Mouse (Mus musculus) intestine, embryonic 15.5 days (tissue): ENCODE measurements around the gene Sytl3. TPM values are rescaled to one million over a fixed set of nuclear protein-coding genes. Genes with fewer than 3 reads are reported as not detected.
"Not testable (repeated sequence)": the region's sequence is repeated elsewhere in the genome, so short reads cannot be mapped to it uniquely, and the experiment has no call there.

Experiments used
- ATAC-seq: fragments of 200-750 bp; cut with Nextera tagmentation; 2 replicates; pipeline ENCODE4 v1.8.0; 2017; ENCODE audit warnings: moderate TSS enrichment, moderate library complexity
- H3K27ac ChIP-seq: fragments of 300-500 bp; sonication (generic); 2 replicates; pipeline ENCODE4 v1.5.1; 2015; ENCODE audit warnings: mild to moderate bottlenecking, inconsistent platforms
- H3K27me3 ChIP-seq: fragments of 300-500 bp; sonication (generic); replicated peaks from 2 replicates; pipeline ENCODE4 v1.6.1; 2015; ENCODE audit warnings: inconsistent platforms
- H3K36me3 ChIP-seq: fragments of 300-500 bp; sonication (generic); 2 replicates; pipeline ENCODE4 v1.6.1; 2015; ENCODE audit warnings: inconsistent platforms
- H3K4me1 ChIP-seq: fragments of 300-500 bp; sonication (generic); replicated peaks from 2 replicates; pipeline ENCODE4 v1.6.1; 2015; ENCODE audit warnings: inconsistent platforms
- H3K4me2 ChIP-seq: fragments of 300-500 bp; sonication (generic); replicated peaks from 2 replicates; pipeline ENCODE4 v1.6.1; 2015; ENCODE audit warnings: mild to moderate bottlenecking, inconsistent platforms
- H3K4me3 ChIP-seq: fragments of 300-500 bp; sonication (generic); replicated peaks from 2 replicates; pipeline ENCODE4 v1.5.1; 2015; ENCODE audit warnings: inconsistent platforms
- H3K9ac ChIP-seq: fragments of 300-500 bp; sonication (generic); 2 replicates; pipeline ENCODE4 v1.6.1; 2015; ENCODE audit warnings: inconsistent platforms
- H3K9me3 ChIP-seq: fragments of 300-500 bp; sonication (generic); 2 replicates; pipeline ENCODE4 v1.6.1; 2016; ENCODE audit warnings: inconsistent platforms
- WGBS: fragments of 180-500 bp; shearing (Covaris S2); methylation state at CpG from one replicate; pipeline ENCODE4 v1.1.7; 2015; 5-methylcytosine and 5-hydroxymethylcytosine counted together
- polyA plus RNA-seq: library from polyadenylated mRNA; unstranded; fragments of >200 nt; fragmentation: Nextera tagmentation; extraction: Ambion mirVana; gene quantifications from 2 replicates; pipeline ENCODE4 v1.2.1, GENCODE M21; 2015

The Sytl3 gene
- polyA plus RNA-seq, 1 experiment from 2014 or later = 1.9 TPM

DNA sequence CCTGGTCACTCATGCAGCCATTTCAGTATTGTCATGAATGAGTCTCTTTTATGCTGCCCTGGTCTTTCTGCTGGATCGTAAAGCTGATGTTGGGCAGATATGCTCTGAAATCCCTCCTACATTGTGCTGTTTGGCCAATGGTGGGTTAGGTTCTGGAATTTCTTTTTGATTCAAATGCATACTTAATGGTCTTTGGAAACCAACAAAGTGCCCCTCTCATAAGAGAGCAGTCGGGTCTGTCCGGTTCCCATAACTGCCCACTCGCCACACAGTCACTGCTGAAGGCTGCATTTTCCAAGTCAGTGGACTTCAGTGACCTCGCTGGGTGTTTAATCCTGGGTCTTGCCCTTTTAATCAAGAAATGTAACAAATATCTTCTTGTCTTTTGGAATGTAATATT is 24.8 kb downstream of the Sytl3 start:
- 83% methylated on average over 1 of the region's 5 CpGs for WGBS
- not testable (repeated sequence) for H3K36me3 ChIP-seq, H3K9ac ChIP-seq, H3K4me1 ChIP-seq, H3K4me3 ChIP-seq, ATAC-seq, H3K4me2 ChIP-seq, H3K9me3 ChIP-seq, H3K27me3 ChIP-seq, H3K27ac ChIP-seq

DNA sequence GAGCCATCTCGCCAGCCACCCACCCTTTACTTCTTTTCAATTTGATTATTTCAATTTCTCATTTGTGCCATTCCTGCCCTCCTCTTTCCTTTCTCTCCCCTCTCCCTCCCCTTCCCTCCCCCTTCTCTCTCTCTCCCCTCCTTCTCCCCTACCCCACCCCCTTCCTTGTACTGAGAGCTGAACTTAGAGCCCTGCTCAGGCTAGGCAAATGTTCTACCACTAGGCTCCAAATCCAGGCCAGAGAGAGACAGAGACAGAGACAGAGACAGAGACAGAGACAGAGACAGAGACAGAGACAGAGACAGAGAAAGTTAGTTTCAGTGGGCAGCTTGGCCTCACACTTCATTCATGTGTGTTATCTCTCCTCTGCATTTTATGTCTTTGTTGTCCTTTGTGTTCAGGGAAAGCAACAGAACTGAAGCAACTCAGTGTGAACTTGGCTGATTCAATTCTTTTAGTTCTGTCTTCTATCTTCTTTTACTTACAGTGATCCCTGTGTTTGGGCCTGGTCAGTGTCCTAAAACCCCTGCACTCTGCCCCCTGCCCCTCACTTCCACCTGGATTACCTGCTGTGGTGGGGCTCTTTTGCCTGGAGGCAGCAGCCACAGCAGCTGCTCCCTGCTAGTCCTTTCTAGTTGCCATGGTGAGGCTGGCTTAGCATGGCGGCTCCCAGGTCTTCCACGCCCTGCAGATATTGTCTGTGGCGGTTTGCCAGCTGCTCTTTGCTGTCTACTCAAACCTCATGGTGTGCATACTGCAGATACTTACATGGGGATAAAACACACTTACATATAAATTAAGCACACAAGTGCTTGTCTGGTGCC is 25.8 kb downstream of the Sytl3 start:
- not testable (repeated sequence) for H3K4me2 ChIP-seq, H3K36me3 ChIP-seq, H3K4me3 ChIP-seq, H3K27me3 ChIP-seq, H3K9ac ChIP-seq, H3K27ac ChIP-seq, H3K4me1 ChIP-seq, H3K9me3 ChIP-seq
- peak; percentile 84 for ATAC-seq
- 0% methylated on average over 1 of the region's 4 CpGs for whole genome bisulfite sequencing

DNA sequence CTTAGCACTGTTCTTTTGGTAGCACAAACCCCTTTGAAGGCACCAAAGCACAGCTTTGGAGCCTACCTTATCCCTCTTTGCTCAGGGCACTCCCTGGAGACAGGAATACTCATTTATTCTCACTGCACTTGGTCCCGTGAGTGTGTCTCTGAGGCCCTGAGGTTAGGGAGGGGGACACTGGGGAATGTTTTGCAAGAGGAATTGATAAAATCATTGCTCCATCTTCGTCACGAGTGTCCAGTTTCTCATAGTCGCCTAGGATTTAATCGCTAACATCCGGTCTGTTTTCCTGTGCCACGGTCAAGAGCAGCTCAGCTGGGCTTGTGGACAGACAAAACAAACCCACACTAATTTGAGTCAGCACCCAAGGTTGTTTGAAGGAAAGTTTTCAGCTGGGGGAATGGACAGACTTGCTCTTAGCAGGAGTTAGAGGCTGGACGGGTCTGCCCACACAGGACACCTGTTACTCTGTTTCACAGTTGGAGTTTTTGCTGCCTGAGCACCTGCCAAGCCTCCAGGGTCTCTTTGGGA is 26.5 kb downstream of the Sytl3 start:
- H3K9me3 ChIP-seq, H3K36me3 ChIP-seq, H3K9ac ChIP-seq, H3K4me1 ChIP-seq, ATAC-seq, H3K27me3 ChIP-seq, H3K4me3 ChIP-seq, H3K27ac ChIP-seq, H3K4me2 ChIP-seq: not testable (repeated sequence)
- WGBS = 65% methylated on average over 5 of the region's 8 CpGs

DNA sequence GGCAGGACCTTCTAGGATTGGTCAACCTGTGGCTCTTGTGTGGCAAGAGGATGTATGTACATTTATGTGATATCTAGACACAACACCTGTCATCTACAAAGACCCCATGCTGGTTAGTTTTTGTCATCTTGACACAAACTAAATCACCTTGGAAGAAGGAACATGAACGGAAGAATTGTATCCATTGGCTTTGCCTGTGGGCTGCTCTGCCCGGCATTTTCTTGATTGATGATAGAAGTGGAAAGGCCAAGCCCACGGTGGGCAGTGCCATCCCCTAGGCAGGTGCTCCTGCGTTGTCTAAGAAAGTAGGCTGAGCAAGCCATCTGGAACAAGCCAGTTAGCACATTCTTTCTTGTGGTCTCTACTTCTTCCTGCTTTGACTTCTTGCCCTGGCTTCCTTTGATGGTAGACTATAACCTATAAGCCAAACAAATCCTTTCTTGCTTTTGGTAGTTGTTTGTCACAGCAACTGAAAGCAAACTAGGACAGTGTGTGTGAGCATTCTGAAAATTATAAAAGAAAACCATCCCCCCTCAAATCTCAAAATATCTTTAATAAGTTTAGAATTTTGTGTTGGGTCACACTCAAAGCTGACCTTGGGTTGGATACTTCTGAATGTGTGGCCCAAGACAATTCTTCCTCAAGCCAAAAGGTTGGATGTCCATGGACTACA is 27.5 kb downstream of the Sytl3 start:
- not testable (repeated sequence) for ATAC-seq, H3K36me3 ChIP-seq, H3K9me3 ChIP-seq, H3K4me3 ChIP-seq, H3K4me1 ChIP-seq, H3K4me2 ChIP-seq, H3K27me3 ChIP-seq, H3K9ac ChIP-seq, H3K27ac ChIP-seq
- 94% methylated on average over 3 of the region's 4 CpGs for WGBS

DNA sequence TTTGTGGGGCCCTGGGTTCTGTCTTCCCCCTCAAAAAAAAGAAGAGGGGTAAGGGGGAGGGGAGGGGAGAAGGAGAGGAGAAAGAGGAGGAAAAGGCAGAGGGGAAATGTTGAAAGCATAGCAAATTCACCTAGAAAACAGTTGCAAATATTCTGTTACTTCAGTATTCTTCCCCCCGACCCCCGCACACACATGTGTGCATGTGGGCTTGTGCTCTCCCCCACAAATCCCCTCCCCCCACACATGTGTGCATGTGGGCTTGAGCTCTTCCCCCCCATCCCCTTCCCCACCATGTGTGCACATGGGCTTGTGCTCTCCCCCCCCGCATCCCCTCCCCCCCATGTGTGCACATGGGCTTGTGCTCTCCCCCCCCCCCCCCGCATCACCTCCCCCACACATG is 30.5 kb downstream of the Sytl3 start:
- ATAC-seq, H3K9ac ChIP-seq, H3K9me3 ChIP-seq, H3K27ac ChIP-seq, H3K4me1 ChIP-seq, H3K4me3 ChIP-seq, H3K4me2 ChIP-seq, H3K27me3 ChIP-seq, H3K36me3 ChIP-seq: not testable (repeated sequence)
- 85% methylated on average over 3 of the region's 4 CpGs for WGBS

DNA sequence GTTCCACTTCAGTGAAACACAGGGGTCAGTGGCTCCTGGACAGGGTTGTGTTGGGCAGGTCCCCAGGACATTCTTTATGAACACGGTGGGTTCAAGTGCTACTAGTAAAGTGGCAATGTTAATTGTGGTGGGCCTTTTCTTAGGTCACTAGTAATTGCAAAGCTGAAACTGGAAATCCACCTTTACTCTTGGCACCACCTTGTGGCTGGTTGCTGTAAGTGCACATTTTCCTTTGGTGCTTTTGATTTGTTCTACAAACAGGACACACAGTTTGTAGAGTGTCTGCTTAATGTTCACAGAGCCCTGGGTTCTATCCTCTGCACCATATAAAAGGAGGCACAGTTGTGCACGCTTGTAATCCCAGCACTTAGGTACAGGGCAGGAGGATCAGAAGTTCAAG is 32.7 kb downstream of the Sytl3 start:
- H3K4me2 ChIP-seq, H3K9ac ChIP-seq, H3K36me3 ChIP-seq, H3K27me3 ChIP-seq, H3K4me3 ChIP-seq, H3K9me3 ChIP-seq, H3K27ac ChIP-seq, H3K4me1 ChIP-seq, ATAC-seq: not testable (repeated sequence)
- WGBS = 7% methylated on average over 2 of the region's 2 CpGs

DNA sequence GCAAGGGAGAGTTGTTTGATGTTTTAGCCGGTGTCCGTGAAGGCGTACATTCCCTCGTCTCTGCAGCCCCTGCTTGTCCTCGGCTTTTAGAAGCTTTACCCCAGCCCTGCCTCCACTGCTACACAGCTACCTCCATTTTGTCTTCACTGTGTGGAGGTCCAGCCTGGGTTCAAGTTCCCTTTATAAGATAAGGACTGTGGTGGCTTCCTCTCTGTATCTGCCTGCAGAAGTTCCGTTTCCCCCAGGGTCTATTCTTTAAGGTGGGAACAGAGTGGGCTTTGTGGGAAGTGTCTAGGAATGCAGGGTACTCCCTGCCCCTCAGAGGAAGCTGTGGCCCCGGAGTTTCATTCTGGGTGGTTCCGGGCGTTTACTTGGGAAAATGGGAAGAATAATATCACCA is 36.8 kb downstream of the Sytl3 start:
- not testable (repeated sequence) for H3K4me2 ChIP-seq, H3K4me1 ChIP-seq, H3K9ac ChIP-seq, H3K27ac ChIP-seq, H3K27me3 ChIP-seq, ATAC-seq, H3K9me3 ChIP-seq, H3K4me3 ChIP-seq, H3K36me3 ChIP-seq
- 82% methylated on average over 9 of the region's 9 CpGs for WGBS

DNA sequence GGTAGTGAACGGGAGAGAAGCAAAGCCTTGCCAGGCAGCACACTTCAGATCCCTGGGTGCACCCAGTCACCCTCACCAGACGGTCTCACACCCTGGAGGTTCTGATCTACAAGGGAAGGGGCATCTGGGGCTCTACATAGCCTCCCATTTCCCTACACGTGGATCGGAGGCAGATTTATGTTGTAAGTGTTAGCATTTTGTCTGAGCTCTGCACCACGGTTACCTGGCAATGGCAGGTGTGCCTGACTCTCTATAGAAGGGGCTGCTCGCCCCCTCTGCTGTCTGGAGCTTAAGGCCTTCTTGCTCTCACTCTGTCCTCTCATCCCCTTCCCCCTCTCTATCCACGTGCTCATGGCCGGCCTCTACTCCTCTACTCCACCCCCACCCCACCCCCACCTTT is 37.6 kb downstream of the Sytl3 start:
- not testable (repeated sequence) for H3K4me2 ChIP-seq, H3K4me3 ChIP-seq, H3K36me3 ChIP-seq, H3K4me1 ChIP-seq, H3K9ac ChIP-seq, H3K9me3 ChIP-seq, H3K27me3 ChIP-seq, H3K27ac ChIP-seq
- 57% methylated on average over 8 of the region's 8 CpGs for WGBS
- ATAC-seq = 0 out of 2 replicates have a peak, but pooled peaks have one; percentile 26

DNA sequence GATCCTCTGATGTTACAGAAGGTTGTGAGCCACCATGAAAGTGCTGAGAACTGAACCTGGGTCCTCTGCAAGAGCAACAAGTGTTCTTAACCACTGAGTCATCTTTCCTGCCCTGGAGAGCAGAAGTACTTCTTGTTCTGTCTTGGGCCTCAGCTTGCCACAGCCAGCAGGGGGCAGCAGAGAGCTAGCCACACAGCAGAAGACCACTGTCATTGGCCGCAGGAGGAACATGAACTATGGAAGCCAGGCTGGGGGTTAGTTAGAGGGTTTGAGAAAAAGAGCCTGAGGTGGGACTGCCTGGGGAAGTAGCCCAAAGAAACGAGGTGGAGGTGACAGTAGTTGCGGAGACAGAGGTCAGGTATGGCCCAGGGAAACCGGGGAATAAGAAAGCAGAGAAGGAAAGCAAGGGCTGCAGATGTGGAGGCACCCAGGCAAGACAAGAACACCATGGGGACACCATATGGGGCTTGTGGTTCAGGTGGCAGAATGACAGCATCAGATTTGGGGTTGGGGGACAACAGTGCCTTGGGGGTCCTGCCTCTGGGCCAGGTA is 38.4 kb downstream of the Sytl3 start:
- not testable (repeated sequence) for H3K9ac ChIP-seq, H3K4me2 ChIP-seq, H3K4me1 ChIP-seq, H3K27me3 ChIP-seq, H3K36me3 ChIP-seq, H3K9me3 ChIP-seq, H3K4me3 ChIP-seq, H3K27ac ChIP-seq
- peak; percentile 83 for ATAC-seq
- 44% methylated on average over 3 of the region's 4 CpGs for WGBS

DNA sequence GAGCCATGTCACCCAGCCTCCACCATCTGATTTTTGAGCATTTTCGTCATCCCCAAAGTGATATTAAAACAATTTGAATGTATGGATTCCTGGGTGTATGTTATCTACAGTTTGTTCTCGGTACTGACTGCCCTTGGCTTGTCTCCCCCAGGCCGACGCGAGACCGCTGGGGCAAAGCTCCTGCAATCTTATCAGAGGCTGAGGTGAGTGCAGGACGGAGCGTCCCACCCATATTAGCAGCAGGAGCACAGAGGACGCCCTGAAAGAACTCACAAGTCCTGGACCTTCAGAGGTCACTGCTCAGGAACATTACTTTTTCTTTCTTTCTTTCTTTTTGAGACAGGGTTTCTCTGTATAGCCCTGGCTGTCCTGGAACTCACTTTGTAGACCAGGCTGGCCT is 40.6 kb downstream of the Sytl3 start:
- H3K4me1 ChIP-seq, H3K9me3 ChIP-seq, ATAC-seq, H3K9ac ChIP-seq, H3K27ac ChIP-seq, H3K27me3 ChIP-seq, H3K4me2 ChIP-seq, H3K36me3 ChIP-seq, H3K4me3 ChIP-seq: not testable (repeated sequence)
- WGBS = 76% methylated on average over 9 of the region's 9 CpGs

DNA sequence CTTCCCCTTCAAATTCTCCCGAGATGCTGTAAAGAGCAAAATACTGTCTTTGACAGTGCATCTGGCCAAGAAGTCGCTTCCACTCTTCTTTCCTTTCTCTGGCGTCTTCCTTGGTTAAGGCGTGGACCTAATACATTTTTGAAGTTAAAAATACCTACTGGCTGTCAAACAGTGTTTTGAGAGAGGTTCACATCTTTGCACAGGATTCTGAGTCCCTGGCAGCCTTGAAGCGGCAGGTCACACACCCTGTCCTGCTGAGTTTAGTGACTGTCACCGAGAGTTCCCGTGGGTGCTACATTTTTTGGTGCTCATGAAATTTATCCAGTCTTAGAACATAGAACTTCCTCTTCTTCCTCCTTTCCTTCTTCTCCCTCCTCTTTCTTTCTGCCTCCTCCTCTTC is 41.2 kb downstream of the Sytl3 start:
- not testable (repeated sequence) for H3K27me3 ChIP-seq, H3K4me1 ChIP-seq, H3K4me2 ChIP-seq, H3K27ac ChIP-seq, H3K9me3 ChIP-seq, H3K9ac ChIP-seq, ATAC-seq, H3K4me3 ChIP-seq, H3K36me3 ChIP-seq
- 81% methylated on average over 5 of the region's 7 CpGs for WGBS

DNA sequence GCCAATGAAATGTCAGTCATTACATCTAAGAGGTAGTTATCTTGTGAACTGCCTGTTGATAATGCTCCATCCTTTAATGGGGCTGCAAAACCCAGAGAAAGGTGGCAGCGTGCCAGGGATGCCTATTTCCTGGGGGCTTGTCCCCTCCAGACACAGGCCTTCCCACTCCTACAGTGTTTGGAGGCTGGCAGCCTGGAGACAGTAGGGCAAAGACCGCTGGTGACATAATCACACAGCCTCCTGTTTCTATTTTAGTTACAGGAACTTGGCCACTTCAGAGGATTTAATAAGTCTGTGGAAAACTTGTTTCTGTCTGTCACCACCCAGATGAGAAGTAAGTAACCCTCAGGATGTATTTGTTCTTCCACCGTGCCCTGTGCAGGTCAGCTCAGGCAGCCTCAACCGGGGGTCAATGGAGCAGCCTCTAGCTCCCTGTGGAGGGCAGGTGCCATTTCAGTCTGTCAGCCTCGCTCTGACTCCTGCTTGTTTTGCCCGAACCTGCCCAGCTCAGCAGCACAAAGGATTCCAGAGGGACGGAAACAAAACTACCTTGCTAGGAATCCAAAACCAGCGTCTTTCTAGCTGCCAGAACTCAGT is 43.8 kb downstream of the Sytl3 start:
- H3K36me3 ChIP-seq, H3K9me3 ChIP-seq, ATAC-seq, H3K9ac ChIP-seq, H3K27ac ChIP-seq, H3K4me2 ChIP-seq, H3K4me3 ChIP-seq, H3K4me1 ChIP-seq, H3K27me3 ChIP-seq: not testable (repeated sequence)
- 57% methylated on average over 2 of the region's 8 CpGs for WGBS
